Mouse (Mus musculus): ENCODE measurements around the gene Gm136.

Gm136 gene

DNA sequence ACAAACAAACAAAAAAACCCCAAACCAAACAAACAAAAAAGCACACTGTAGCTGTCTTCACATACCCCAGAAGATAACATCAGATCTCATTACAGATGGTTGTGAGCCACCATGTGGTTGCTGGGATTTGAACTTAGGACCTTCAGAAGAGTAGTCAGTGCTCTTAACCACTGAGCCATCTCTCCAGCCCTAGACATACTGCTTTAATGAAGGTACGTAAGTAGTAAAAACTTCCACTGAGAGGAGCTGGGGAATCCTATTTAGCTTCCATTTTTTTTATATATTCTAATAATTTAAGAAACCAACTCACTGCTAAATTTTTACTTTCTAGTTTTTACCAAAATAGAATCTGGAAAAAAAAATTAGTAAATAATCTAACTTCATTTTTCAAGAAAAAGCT, 41.0 kb downstream of the Gm136 start:
- DNase-seq (ENCODE audit: low spot score in 2 of 2): no peak

GRCm38 (mm10) chr4:34708127-34708526, 47.9 kb downstream of the Gm136 start:
- DNase-seq (ENCODE audit: low spot score in 2 of 2): no peak

- no peak for DNase-seq (ENCODE audit: low spot score in 2 of 2)
Measured at GRCm38 (mm10) chr4:34707248-34707647, 48.8 kb downstream of the Gm136 start.

- DNase-seq (ENCODE audit: low spot score in 2 of 2): no peak
Measured at GRCm38 (mm10) chr4:34703029-34703428, 53.0 kb downstream of the Gm136 start.

DNA sequence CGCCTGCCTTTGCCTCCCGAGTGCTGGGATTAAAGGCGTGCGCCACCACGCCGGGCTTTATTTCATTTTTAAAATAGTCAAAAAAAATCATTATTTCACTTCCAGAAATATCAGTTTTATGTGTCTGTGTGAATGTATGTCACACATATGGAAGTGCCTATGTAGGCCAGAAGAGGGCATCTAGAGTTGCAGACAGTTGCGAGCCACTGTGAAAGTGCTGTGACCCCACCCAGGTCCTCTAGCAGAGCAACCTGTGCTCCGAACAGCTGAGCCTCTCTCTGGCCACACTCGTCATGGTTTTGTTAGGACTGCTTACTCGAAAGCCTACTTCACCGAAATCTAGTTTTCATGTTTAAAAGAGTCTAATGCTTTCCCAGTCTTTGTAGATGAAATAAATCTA, 53.8 kb downstream of the Gm136 start:
- DNase-seq (ENCODE audit: low spot score in 2 of 2): no peak

DNA sequence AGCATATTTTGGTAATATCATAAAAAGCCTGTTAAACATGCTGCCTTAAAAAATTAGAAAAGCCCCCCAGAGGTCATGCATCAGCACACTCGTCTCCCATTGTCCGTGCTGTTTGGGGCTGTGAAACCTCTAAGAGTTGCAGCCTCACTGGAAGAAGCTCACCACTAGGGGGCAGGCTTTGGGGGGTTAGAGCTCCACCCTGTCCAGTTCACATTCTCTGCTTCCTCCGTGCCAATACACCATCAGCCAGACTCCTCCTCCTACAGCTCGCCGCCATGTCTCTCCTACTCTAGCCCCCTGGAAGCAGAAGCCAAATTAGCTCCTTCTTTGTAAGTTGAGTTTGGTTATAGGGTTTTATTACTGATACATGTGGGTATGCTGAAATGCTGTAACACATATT, 54.5 kb downstream of the Gm136 start:
- peak; percentile 8 to 18 for DNase-seq (ENCODE audit: low spot score in 2 of 2)

All from heart, adult 9 months (tissue).